Mouse (Mus musculus): ENCODE measurements around the gene Pfdn6.

Pfdn6 gene

DNA sequence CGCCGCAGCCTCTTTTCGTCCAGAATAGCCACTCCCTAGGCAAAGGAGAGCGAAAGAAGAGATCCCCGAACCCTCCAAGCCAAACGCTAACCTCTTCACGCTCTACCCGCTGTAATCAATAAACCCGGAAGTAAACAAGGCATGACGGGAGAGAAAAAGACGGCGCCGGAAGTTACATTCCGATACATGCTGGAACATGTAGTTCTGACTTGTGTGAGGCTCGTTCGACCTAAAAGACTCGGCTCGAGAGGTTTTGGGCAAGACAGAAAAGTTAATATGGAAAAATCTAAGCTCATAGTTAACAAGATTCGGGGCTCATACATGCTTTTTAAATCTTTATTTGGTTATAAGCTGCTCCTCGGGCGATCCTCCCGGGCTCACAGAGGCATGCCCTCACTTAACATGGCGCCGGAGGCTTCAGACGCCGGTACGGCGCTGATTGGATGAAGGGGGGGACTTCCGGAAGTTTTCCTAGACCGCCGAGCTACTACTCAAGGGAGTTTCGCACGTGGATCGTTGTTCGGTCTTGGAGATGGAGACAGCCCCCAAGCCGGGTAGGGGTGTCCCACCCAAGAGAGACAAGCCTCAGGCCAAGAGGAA is at the start of gene Pfdn6, which contains the start of gene Wdr46:
Gene Pfdn6, minus strand, starts transcription at position 138 of the 600 bp plus-strand sequence.
Gene Wdr46, plus strand, starts transcription at position 455 of the 600 bp plus-strand sequence.
- peak; percentile 88 for DNase-seq

DNA sequence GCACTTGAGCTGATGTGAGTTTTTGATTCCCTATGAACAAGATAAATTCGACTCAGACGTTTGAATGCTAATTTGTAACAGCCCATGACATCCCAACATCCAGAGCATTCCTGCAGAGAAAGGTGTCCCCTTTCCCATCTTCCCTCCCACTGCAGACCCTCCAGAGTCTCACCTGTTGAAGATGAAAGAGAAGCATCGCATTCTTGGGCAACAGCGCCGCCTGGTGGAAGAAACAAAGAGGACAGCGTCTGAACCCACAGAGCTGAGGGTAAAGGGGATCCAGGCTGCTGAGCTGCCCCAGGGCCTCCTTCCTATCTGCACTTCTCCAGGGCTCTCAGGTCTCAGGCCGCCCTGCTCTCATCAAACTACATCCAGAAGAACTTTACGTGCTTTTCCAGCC is 42.0 kb upstream of the Pfdn6 start:
- DNase-seq, result peak; percentile 72 to 79

DNA sequence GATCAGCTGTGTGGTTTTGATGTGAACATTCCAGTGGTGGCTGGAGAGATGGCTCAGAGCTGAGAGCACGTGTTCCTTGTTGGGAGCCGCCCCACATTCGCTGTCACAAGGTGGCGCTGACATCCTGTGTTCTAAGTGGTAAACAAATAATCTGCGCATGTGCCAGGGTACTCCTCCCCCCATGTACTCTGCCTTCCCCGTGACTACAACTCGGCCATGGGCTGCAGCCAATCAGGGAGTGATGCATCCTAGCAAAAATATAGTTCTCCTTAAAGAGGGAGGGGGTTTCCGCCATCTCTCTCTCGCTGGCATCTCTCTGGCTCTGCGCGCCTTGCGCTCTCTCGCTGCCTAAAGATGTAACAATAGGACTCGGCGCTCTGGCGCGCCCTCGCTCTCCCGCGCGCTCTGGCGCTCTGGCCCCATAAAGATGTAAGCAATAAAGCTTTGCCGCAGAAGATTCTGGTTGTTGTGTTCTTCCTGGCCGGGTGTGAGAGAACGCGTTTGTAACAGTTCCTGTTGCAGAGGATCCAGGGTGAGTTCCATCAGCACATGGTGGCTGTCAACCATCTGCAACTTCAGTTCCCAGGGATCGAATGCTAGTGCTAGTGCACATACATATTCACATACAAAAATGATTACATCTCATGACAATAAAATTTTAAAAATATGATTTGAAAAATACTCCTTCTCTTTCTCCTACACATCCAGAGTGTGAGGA is 41.2 kb upstream of the Pfdn6 start:
- DNase-seq, result peak; percentile 88 to 91

DNA sequence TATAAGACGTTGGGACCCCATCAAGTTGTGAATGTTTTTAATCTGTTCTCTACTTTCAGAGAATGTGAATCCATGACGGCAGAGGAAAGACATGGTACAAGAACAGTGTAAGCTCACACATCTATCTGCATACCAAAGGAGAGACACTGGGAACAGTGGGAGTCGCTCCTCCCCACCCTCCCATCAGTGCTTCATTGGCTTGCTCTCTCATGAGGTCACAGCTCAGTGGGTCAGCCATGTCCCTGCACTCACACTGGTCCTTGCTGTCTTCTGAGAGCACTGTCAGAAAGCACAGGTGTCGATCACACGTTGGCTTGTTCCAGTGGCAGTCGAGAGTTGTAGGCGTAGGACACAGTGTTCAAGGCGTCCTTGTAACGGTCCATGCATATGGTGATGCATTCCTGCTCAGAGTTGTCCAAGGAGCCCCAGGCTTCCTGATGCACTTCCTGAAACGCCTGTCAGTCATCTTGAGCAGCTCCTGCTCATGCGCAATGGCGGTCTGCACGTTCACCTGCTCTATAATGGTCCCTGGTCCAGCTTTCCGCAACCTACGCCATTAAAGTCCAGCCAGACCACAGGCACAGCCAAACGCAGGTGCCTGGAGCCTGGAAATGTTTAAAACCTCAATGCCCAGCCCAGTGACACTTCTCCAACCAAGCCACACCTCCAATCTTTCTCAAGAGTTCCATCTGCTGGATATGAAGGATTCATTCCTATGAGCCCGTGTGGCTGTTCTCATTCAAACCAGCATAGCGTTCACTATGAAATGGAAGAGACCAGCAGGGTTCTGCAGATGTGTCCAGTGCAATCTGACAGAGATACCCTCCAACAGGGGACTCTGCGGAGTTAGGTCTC is 40.3 kb upstream of the Pfdn6 start:
- no peak for DNase-seq

DNA sequence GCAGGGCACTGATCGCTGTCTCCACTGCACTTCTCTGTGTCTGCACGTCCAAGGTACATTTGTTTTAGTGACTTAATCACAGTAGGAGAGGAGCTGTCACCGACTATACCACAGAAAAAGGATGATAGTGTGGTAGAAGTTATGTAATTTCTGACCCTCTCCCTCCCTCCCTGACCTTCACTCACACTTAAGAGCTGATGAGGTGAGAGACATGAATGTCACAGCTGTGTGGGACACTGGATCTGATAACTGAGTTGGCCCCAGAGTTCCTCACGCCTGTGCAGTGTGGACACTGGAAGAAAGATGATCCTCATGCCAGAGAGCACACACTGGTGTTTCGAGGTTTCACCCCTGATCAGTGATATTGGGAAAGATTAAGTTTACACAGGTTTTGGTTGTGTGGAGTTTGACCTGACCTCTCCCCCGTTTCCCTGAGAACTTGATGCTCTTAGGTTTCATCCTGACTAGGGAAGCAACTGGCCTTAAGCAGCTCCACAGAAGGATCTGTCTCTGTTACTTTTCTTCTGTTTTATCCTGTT is 39.4 kb upstream of the Pfdn6 start:
- no peak for DNase-seq

DNA sequence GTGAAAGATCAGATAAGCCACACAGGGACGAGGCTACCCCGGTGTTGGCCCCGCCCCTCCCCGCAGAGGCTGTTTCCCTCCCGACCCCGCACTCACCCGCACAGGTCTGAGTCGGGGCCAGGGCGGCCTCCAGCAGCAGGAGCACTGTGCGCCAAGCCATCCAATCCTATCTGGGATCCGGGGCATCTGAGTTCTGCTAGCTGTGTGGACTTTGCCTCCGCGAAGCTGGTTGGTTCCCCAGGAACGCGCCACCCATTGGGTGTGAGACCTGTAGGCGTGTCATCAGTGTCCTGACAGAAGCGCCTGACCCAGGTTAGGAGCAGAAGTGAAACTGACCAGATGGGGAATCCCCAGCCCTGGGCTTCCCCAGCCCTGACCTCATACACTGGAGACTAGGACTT is 38.5 kb upstream of the Pfdn6 start:
- peak; percentile 78 to 87 for DNase-seq

DNA sequence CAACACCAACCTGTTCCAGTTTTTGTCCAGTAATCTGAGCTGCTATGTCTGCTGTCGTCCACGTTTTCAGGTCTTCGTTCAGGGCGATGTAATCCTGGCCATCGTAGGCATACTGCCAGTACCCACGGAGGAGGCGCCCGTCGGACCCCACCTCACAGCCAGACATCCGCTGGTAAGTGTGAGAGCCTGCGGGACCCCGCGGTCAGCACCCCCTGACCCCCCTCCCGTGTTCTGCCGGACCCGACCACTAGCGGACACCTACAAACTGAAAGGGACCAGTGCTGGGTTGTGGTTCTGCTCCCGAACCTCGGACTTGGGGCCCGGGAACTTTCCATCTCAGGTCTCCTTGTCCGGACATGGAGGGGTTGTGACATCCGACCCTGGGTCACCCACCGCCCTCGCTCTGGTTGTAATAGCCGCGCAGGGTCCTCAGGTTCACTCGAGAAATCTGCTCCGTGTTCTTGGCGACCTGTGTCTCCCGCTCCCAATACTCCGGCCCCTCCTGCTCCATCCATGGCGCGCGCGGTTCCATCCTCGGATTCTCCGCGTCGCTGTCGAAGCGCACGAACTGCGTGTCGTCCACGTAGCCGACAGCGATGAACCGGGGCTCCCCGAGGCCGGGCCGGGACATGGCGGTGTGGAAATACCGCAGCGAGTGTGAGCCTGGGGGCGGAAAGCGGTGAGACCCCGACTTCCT is 37.9 kb upstream of the Pfdn6 start:
- DNase-seq, result peak in 1 of 2 experiments; percentile 45

DNA sequence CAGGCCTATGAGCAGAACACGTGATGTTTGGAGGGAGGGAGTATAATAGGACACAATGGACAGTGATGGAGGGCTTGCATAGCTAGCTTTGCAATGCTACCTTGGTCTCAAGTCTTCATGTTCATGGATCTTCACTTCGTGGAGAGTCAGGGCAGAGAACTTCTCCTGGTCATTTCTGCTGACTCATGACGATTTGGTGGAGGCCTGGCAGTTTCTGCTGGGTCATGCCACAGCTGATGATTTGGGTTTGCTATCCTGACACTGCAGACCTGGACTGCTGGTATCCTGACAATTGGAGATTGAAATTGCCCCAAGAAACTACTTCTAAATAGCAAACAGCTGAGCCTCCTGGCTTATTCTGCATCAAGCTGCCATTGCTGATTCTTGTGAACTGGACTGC is 33.4 kb upstream of the Pfdn6 start:
- no peak for DNase-seq

DNA sequence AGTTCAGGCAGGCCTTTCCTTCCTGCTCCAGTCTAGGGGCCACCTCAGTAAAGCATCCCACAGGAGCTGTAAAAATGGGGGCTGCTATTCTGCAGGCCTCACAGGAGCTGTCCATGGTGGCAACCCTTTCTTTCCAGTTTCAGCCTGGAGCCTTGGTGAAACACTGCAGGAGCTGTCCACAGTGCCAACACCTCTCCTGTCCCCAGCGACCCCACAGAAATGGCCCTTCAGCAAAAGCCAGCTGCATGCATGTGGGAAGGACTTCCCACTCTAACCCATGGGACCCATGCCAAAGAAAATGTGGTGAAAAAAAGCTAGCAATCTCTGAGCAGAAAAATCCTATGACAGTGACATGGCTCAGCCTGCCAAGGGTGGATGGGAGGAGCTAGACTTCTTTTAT is 32.5 kb upstream of the Pfdn6 start:
- no peak for DNase-seq

DNA sequence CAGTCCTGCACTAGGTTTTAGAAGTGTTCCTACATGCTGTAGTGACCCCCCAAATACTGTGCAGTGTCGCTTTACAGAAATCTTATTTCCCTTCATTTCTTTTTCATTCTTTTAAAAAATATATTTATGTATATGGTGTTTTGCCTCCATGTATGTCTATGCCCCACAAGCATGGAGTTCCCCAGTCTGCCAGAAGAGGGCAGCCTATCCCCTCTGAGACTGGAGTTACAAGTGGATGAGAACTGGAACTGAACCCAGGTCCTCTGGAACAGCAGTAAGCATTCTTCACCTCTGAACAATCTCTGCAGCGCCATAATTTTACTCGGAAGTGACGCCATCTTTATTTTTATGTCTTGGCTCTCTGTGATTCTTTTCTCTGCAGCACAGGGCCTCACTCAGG is 29.3 kb upstream of the Pfdn6 start:
- DNase-seq, result no peak

DNA sequence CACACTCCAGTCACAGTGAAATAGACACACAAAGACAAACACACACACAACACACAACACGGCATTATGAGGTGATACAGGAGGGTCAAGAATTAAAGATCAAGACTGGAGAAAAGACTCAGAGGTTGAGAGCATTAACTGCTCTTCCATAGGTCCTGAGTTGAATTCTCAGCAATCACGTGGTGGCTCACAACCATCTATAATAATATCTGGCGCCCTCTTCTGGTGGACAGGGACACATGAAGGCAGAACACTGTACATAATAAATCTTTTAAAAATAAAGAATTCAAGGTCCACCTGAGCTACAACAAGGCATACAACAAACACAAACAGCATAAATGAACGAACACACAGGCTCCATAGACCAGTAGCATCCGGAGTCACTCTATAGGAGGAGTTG is 28.8 kb upstream of the Pfdn6 start:
- no peak for DNase-seq

DNA sequence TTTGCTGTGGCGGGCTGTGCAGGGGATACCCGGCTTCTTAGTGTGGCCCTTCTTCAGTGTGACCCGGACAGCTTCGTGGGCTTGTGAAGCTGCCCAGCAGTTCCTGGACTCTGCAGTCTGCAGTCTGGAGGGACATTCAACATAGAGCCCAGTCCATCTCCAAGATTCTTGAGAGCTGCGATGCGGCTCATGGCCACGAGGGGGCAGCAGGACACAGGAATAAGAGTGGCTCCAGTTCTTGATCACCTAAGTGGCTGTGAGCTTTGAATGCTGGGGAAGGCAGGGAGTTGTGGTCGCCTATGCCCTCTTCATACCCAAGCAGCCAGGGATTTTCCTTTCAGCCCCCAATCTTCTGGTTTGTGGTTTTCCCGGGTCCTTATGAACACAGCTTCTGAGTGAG is 28.3 kb upstream of the Pfdn6 start:
- DNase-seq, result peak; percentile 72 to 84

DNA sequence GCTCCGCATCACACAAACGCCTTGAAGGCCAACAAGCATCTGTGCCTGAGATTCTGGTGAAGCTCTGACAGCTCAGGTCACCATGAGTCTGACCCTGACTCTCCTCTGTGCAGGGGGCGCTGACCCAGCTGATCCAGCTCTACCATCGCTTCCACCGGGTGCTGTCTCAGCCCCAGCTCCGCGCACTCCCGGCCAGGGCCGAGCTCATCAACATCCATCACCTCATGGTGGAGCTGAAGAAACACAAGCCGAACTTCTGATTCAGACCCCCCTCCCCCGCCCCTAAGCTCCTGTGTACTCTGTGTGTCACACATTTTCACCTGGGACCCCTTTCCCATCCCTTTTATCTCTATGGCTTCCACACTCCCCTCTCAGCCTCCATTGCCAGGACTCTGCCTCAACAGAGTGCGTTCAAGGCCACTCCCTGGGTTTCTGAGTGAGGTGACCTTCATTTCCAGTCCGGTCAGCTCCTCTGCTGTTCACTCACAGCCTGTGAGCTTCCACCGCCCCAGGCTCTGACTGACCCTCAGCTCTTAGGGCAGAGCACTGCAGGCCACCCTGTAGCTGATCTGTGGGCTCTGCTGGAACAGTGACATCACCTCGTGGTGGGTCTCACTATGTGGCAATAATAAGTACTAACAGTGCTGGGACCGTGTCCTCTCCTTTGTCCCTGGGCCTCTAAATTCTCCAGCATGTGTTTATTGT is 25.9 kb upstream of the Pfdn6 start:
- no peak for DNase-seq

DNA sequence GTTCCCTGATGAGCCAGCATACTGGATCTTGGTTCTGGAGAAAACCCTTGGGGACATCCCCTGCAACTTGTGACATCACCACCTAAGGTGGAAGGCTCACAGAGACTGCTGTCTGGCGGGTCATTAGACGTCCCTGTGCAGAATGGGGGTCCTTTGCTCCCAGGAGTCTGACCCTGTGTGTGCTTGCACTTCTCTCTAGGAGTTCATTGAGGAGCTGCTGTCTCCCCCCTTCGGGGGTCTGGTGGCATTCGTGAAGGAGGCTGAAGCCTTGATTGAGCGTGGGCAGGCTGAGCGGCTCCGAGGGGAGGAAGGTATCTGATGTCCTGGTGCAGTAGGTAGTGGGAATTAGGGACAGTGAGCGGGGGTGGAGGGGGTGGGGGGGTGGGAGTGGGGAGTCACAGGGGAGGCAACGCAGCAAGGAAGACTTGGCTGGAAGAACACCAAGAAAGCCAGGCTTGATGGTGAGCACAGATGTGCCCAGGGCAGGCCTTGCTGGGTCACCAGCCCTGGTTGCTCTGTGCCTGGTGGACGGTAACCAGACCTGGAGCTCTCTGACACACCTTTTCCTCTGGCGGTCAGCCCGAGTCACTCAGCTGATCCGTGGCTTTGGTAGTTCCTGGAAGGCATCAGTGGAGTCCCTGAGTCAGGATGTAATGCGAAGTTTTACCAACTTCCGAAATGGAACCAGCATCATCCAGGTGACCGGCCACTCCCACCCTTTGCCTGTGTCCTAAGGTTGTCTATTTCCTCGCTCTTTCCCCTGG is 25.1 kb upstream of the Pfdn6 start:
- DNase-seq, result no peak

DNA sequence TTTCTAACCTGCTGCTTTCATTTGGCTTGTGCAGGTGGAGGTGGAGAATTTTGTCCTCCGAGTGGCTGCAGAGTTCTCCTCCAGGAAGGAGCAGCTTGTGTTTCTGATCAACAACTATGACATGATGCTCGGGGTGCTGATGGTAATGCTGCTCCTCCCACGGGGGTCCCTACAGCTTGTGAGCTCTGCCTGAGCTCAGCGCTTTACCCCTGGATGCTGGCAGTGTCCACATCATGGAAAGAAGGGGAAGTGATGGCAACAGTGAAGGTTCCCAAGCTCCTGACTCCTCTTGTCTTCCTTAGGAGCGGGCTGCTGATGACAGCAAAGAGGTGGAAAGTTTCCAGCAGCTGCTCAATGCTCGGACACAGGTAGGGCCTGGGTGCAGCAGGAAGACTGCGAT is 22.7 kb upstream of the Pfdn6 start:
- no peak for DNase-seq

DNA sequence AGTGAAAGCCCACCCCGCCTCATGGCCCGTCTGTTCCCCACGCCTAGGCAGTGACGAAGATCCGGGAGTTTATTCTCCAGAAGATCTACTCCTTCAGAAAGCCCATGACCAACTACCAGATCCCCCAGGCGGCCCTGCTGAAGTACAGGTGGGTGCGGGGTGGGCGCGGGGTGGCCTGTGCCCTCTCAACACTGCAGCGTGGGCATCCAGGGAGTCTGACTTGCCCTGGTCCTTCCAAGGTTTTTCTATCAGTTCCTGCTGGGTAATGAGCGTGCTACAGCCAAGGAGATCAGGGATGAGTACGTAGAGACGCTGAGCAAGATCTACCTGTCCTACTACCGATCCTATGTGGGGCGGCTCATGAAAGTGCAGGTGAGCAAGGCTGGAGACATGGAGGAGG is 19.8 kb upstream of the Pfdn6 start:
- DNase-seq, result no peak

DNA sequence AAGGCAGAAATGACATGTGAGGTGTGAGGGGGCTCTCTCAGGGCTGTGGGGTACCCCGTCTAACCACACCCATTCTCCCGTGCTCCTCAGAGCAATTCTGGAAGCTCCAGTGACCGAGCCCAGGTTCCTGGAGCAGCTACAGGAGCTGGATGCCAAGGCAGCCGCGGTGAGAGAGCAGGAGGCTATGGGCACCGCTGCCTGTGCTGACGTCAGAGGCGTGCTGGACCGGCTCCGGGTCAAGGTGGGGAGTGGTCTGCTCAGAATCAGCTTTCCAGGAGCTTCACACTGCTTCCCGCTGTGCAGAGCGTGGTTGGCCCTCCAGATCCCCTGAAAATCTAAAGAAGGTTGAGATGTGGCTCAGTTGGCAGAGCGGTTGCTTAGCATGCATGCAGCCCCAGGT is 19.0 kb upstream of the Pfdn6 start:
- DNase-seq, result no peak

DNA sequence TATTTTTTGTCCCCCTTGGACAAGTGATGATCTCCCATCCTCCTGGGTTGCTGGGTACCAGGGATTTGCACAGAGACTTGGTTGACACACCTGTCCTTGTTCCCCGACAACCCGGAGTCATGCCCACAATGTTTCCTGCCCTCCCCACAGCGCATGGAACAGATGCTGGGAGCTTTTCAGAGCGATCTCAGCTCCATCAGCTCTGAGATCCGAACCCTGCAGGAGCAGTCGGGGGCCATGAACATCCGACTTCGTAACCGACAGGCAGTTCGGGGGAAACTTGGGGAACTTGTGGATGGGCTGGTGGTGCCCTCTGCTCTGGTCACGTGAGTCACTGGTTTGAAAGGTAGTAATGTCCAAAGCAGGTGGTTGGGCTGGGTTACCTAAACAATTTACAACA is 18.3 kb upstream of the Pfdn6 start:
- DNase-seq, result no peak

DNA sequence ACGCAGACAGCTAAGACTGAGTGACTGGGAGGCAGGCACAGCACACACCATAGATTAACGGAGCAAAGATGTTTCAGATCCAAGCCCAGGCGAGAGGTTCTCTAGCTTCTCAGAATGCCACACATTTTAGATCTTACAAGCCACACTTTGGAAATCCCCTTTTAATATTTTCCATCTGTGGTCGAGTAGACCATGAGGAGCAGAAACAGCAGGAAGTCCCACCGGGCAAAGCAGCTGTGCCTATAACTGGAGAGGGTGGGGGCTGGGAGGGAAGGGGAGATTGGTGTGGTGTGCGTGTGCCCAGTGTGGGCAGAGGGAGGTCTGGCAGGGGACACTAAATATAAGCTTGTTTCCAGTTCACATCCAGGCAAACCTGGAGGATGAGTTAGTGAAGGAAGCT is 17.4 kb upstream of the Pfdn6 start:
- DNase-seq, result no peak

DNA sequence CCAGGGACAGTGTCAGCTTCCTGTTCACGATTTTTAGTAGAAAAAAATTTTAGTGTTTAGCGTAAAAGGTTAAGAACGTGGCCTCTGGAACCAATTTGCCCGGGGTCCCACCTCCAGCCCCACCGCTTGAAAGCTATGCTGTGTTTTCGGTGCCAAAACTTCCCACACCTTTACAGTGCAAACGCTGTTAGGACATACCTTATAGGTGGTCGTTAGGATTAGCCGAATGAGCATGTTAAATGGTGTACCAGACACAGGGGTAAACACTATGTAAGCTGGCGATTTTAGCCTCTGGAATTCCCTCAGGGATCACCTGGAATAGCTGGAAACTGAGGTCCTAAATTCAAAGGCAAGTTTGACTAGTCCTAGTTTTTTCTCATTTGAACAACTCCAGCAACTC is 16.2 kb upstream of the Pfdn6 start:
- no peak for DNase-seq

DNA sequence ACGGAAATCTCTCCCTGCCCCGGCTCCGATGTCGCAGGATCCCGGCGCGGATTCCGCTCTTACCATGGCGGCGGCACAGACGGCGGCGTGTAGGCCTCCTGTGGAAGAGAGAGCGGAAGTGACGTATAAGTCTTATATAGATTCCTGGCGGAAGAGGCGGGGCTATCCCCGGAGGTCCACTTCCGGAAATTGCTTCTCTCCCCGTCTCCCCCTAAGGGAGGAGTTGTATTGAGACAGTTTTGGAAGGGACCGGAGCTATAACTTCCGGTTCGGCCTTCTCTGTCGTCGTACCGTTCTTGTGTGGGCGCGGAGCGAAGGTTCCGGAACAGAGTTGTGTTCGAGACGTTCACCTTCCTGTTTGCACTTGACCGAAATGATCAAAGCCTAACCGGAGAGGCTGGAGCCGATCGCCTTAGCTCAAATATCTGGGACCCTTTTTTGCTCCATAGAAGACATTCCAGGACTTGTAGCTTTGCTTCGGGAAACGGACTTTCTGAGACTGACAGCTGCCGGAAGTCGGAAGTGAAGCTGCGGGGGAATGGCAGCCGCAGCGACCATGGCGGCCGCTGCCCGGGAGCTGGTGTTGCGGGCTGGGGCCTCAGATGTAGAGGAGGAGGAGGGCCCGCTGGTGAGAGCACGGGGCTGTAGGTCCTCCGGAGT is 15.5 kb upstream of the Pfdn6 start, which contains the start of the genes Vps52 and Rps18:
Gene Vps52, plus strand, starts transcription at position 258 of the 660 bp plus-strand sequence.
Gene Rps18, minus strand, starts transcription at position 447 of the 660 bp plus-strand sequence.
- peak; percentile 95 to 97 for DNase-seq

Measured in cerebellum, adult 18-20 months (tissue).